Mouse (Mus musculus) CH12.LX (cell line): ENCODE measurements around the gene Vasp. TPM values are rescaled to one million over a fixed set of nuclear protein-coding genes. Genes with fewer than 3 reads are reported as not detected.

ENCODE experiments used
- DNase-seq: peaks from one replicate; pipeline ENCODE4 v3.0.0-alpha.2; 2013; ENCODE audit errors: extremely low read depth
- H3K27ac ChIP-seq: 2 replicates; pipeline ENCODE4 v1.5.1; 2012; ENCODE audit warnings: low read depth, mild to moderate bottlenecking, control low read depth, moderate library complexity; ENCODE audit not compliant: insufficient read depth
- H3K27me3 ChIP-seq: replicated peaks from 2 replicates; pipeline ENCODE3; 2012; ENCODE audit warnings: inconsistent platforms
- H3K36me3 ChIP-seq, 2 experiments: replicated peaks in 1 of 2; 2 replicates each; pipeline versions ENCODE3 to v1.6.1; 2012; ENCODE audit warnings: inconsistent platforms in 1 of 2, low read length in 1 of 2, mild to moderate bottlenecking in 1 of 2, mixed read lengths in 1 of 2, moderate library complexity in 1 of 2; ENCODE audit not compliant: control insufficient read depth in 1 of 2, insufficient read depth in 1 of 2
- H3K4me1 ChIP-seq, 2 experiments: 2 replicates each; pipeline ENCODE4 v1.6.1; 2012; ENCODE audit warnings: inconsistent platforms in 1 of 2, moderate library complexity in 1 of 2; ENCODE audit not compliant: insufficient read depth in 2 of 2, control insufficient read depth in 1 of 2
- H3K4me2 ChIP-seq: 2 replicates; pipeline ENCODE4 v1.6.1; 2012; ENCODE audit warnings: low read depth, mild to moderate bottlenecking, control low read depth; ENCODE audit not compliant: poor library complexity, insufficient read depth, severe bottlenecking
- H3K4me3 ChIP-seq, 3 experiments: fragments of 150-350 bp in 1 of 3; sonication (generic) in 1 of 3; replicated peaks in 1 of 3; 2 replicates each; pipeline versions ENCODE3 to v1.5.1; 2011 to 2012; ENCODE audit warnings: low read depth in 2 of 3, low read length in 2 of 3, mild to moderate bottlenecking in 2 of 3, moderate library complexity in 2 of 3, control low read depth in 1 of 3, improper control_type of control experiment in 1 of 3, inconsistent platforms in 1 of 3, mixed read lengths in 1 of 3; ENCODE audit not compliant: poor library complexity in 1 of 3
- H3K79me2 ChIP-seq: replicated peaks from 2 replicates; pipeline ENCODE4 v1.6.1; 2012; ENCODE audit warnings: mild to moderate bottlenecking, moderate library complexity; ENCODE audit not compliant: control insufficient read depth, poor library complexity, insufficient read depth, severe bottlenecking; ENCODE audit errors: extremely low read depth
- H3K9ac ChIP-seq: 2 replicates; pipeline ENCODE4 v1.6.1; 2012; ENCODE audit warnings: low read depth, mild to moderate bottlenecking, control low read depth, moderate library complexity; ENCODE audit not compliant: insufficient read depth
- H3K9me3 ChIP-seq: replicated peaks from 2 replicates; pipeline ENCODE3; 2012; ENCODE audit warnings: low read length, inconsistent platforms, mixed read lengths
- CHD1 ChIP-seq: IDR thresholded peaks from 2 replicates; pipeline ENCODE4 v1.6.1; 2012; ENCODE audit warnings: low read depth, low read length, improper control_type of control experiment, inconsistent platforms
- CHD2 ChIP-seq: IDR thresholded peaks from 2 replicates; pipeline ENCODE4 v1.6.1; 2011; ENCODE audit warnings: low read length, improper control_type of control experiment
- CTCF ChIP-seq, 2 experiments: IDR thresholded peaks in 1 of 2; conservative IDR thresholded peaks in 1 of 2; 2 replicates each; pipeline ENCODE4 v1.5.1; 2011 to 2012; ENCODE audit warnings: low read depth in 2 of 2, low read length in 2 of 2, improper control_type of control experiment in 1 of 2, inconsistent platforms in 1 of 2, mild to moderate bottlenecking in 1 of 2, moderate library complexity in 1 of 2
- E2F4 ChIP-seq: IDR thresholded peaks from 2 replicates; pipeline ENCODE4 v1.6.1; 2011; ENCODE audit warnings: low read depth, low read length, improper control_type of control experiment; ENCODE audit not compliant: insufficient replicate concordance
- ELF1 ChIP-seq: IDR thresholded peaks from 2 replicates; pipeline ENCODE4 v1.6.1; 2014; ENCODE audit warnings: low read depth, mild to moderate bottlenecking, inconsistent platforms, low read length, improper control_type of control experiment
- EP300 ChIP-seq: IDR thresholded peaks from 2 replicates; pipeline ENCODE4 v1.6.1; 2011; ENCODE audit warnings: low read length, improper control_type of control experiment
- ETS1 ChIP-seq: conservative IDR thresholded peaks from 2 replicates; pipeline ENCODE4 v1.6.1; 2012; ENCODE audit warnings: low read depth, mild to moderate bottlenecking, inconsistent platforms, low read length, improper control_type of control experiment, moderate library complexity
- GABPA ChIP-seq: IDR thresholded peaks from 2 replicates; pipeline ENCODE4 v1.6.1; 2012; ENCODE audit warnings: low read depth, low read length, improper control_type of control experiment, inconsistent platforms; ENCODE audit not compliant: insufficient replicate concordance
- HCFC1 ChIP-seq: IDR thresholded peaks from 2 replicates; pipeline ENCODE4 v1.6.1; 2012; ENCODE audit warnings: low read depth, mild to moderate bottlenecking, inconsistent platforms, low read length, improper control_type of control experiment
- IRF4 ChIP-seq: IDR thresholded peaks from 2 replicates; pipeline ENCODE4 v1.6.1; 2014; ENCODE audit warnings: low read depth, mild to moderate bottlenecking, inconsistent platforms, low read length, improper control_type of control experiment
- JUND ChIP-seq: conservative IDR thresholded peaks from 2 replicates; pipeline ENCODE4 v1.6.1; 2011; ENCODE audit warnings: low read depth, low read length, improper control_type of control experiment
- KAT2A ChIP-seq: IDR thresholded peaks from 2 replicates; pipeline ENCODE4 v1.6.1; 2012; ENCODE audit warnings: low read length, improper control_type of control experiment, inconsistent platforms; ENCODE audit not compliant: insufficient replicate concordance
- MAFK ChIP-seq: IDR thresholded peaks from 2 replicates; pipeline ENCODE4 v1.6.1; 2011; ENCODE audit warnings: low read length, improper control_type of control experiment; ENCODE audit not compliant: insufficient replicate concordance
- MAX ChIP-seq: IDR thresholded peaks from 2 replicates; pipeline ENCODE4 v1.6.1; 2011; ENCODE audit warnings: low read length, improper control_type of control experiment
- MEF2A ChIP-seq: IDR thresholded peaks from 2 replicates; pipeline ENCODE4 v1.6.1; 2014; ENCODE audit warnings: low read depth, mild to moderate bottlenecking, inconsistent platforms, low read length, improper control_type of control experiment, borderline replicate concordance
- MXI1 ChIP-seq: IDR thresholded peaks from 2 replicates; pipeline ENCODE4 v1.6.1; 2011; ENCODE audit warnings: mild to moderate bottlenecking, low read depth, low read length, improper control_type of control experiment
- MYC ChIP-seq: IDR thresholded peaks from 2 replicates; pipeline ENCODE4 v1.6.1; 2011; ENCODE audit warnings: low read depth, mild to moderate bottlenecking, improper control_type of control experiment, low read length
- POLR2A ChIP-seq: IDR thresholded peaks from 2 replicates; pipeline ENCODE4 v1.6.1; 2011; ENCODE audit warnings: low read depth, mild to moderate bottlenecking, improper control_type of control experiment, low read length
- POLR2AphosphoS2 ChIP-seq: IDR thresholded peaks from 2 replicates; pipeline ENCODE4 v1.6.1; 2011; ENCODE audit warnings: low read depth, low read length, improper control_type of control experiment
- RAD21 ChIP-seq: IDR thresholded peaks from 2 replicates; pipeline ENCODE4 v1.6.1; 2011; ENCODE audit warnings: low read depth, mild to moderate bottlenecking, low read length, improper control_type of control experiment, moderate library complexity
- SMC3 ChIP-seq: IDR thresholded peaks from 2 replicates; pipeline ENCODE4 v1.6.1; 2011; ENCODE audit warnings: low read depth, low read length, improper control_type of control experiment
- TCF12 ChIP-seq: IDR thresholded peaks from 2 replicates; pipeline ENCODE4 v1.6.1; 2014; ENCODE audit warnings: low read depth, mild to moderate bottlenecking, inconsistent platforms, low read length, improper control_type of control experiment
- UBTF ChIP-seq: IDR thresholded peaks from 2 replicates; pipeline ENCODE4 v1.6.1; 2012; ENCODE audit warnings: low read depth, mild to moderate bottlenecking, inconsistent platforms, low read length, improper control_type of control experiment, moderate library complexity
- USF2 ChIP-seq: conservative IDR thresholded peaks from 2 replicates; pipeline ENCODE4 v1.6.1; 2011; ENCODE audit warnings: low read depth, low read length, improper control_type of control experiment
- ZC3H11A ChIP-seq: IDR thresholded peaks from 2 replicates; pipeline ENCODE4 v1.6.1; 2012; ENCODE audit warnings: low read depth, mild to moderate bottlenecking, inconsistent platforms, low read length, improper control_type of control experiment
- ZKSCAN1 ChIP-seq: IDR thresholded peaks from 2 replicates; pipeline ENCODE4 v1.6.1; 2012; ENCODE audit warnings: low read depth, inconsistent platforms, low read length, improper control_type of control experiment, borderline replicate concordance
- dilution Hi-C: fragments of 300-500 bp; cut with MboI; formaldehyde crosslinking; loops from 2 replicates; pipeline ENCODE4 v1.14.3; 2020; ENCODE audit warnings: low sequenced_read_pairs; ENCODE audit not compliant: extremely low pct_unique_long_range_greater_than_20kb, extremely low pct_ligation_motif_present
- in situ Hi-C: fragments of 300-500 bp; cut with MboI; formaldehyde crosslinking; loops from 3 replicates; pipeline ENCODE4 v1.14.3; 2019; ENCODE audit warnings: low sequenced_read_pairs, low pct_ligation_motif_present, low pct_unique_long_range_greater_than_20kb, mixed read lengths
- polyA plus RNA-seq: library from polyadenylated mRNA; unstranded; fragments of >175 nt; gene quantifications from 2 replicates; pipeline ENCODE4 v1.2.1, GENCODE M21; 2012; ENCODE audit warnings: low read depth; ENCODE audit not compliant: insufficient read length
- total RNA-seq, 2 experiments: library from RNA; depleted of rRNA; stranded (reverse); fragments of 300-350 nt in 1 of 2; fragments of >200 nt in 1 of 2; gene quantifications; 2 replicates each; pipeline ENCODE4 v1.2.3; 2012 to 2014

The Vasp gene
- total and polyA plus RNA-seq, 3 experiments = 114 to 191 (median 125) TPM

GRCm38 (mm10) chr7:19255395-19255794 is 16.2 kb downstream of the Vasp start:
- no peak for TF ChIP-seq ZKSCAN1
- TF ChIP-seq MAX = no peak
- no peak for TF ChIP-seq UBTF
- TF ChIP-seq E2F4 = no peak
- TF ChIP-seq GABPA = no peak
- no peak for TF ChIP-seq MXI1
- TF ChIP-seq POLR2A = no peak
- no peak for TF ChIP-seq ZC3H11A
- TF ChIP-seq MAFK = no peak
- TF ChIP-seq RAD21 = no peak
- no peak for TF ChIP-seq JUND
- TF ChIP-seq USF2 = no peak
- no peak for TF ChIP-seq KAT2A
- no peak for TF ChIP-seq CHD1
- no peak for TF ChIP-seq SMC3
- Histone ChIP-seq H3K27ac (no peak overlapping the region), H3K79me2 (no peaks in the 10 kb centered on the region), H3K36me3 (peaks cover 46 to 79% of the 10 kb centered on the region in 2 experiments), H3K4me3 (no peak overlapping the region), H3K4me1 (peaks cover 2 to 24% of the 10 kb centered on the region in 2 experiments; a peak in 3 of 4 replicates), H3K4me2 (no peak overlapping the region), H3K27me3 (no peaks in the 10 kb centered on the region), H3K9ac (no peak overlapping the region), H3K9me3 (no peaks in the 10 kb centered on the region)
- dilution Hi-C loops (no loop called here), in situ Hi-C loops (no loop called here)
- DNase-seq = no peak

DNA sequence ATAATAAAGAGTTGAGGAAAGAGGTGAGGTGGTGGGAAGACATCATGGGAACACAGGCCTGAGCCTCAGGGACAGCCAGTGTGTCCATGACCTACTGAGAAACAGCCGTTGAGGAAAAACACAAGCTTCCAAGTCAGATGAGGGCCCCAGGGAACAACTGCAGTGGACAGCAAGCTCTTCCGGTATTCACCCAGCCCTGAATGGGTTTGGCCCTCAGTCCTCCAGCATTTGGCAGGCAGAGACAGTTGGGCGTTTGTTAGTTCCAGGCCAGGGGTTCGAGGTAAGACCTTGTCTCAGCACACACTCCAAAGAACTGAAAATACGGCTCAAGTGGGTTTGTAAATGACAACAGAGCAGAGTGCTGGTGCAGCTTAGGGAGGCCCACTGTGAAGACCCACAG is 18.2 kb downstream of the Vasp start:
- no peak overlapping the region for H3K27ac ChIP-seq
- TF ChIP-seq ETS1 (no peak), ELF1 (no peak), MAFK (no peak), RAD21 (no peak), ZC3H11A (no peak), GABPA (no peak), IRF4 (no peak), CHD2 (no peak), TCF12 (no peak), UBTF (no peak), POLR2A (no peak), MEF2A (no peak), CTCF (conservative IDR thresholded peaks at IDR 0.05 in 1 of 2, IDR thresholded peaks at IDR 0.05 in 1 of 2; ENCODE audit: low read depth in 2 of 2, low read length in 2 of 2) (no peak), ZKSCAN1 (no peak), MYC (no peak), HCFC1 (no peak), MXI1 (no peak), SMC3 (no peak), EP300 (no peak), POLR2AphosphoS2 (no peak)
- TF ChIP-seq, all 38 proteins: peak for 0

More for the DNA sequence above, 18.2 kb downstream of the Vasp start:
- dilution Hi-C loops = no loop called here
- H3K9ac ChIP-seq = no peak overlapping the region
- H3K9me3 ChIP-seq = no peaks in the 10 kb centered on the region
- H3K4me2 ChIP-seq = no peak overlapping the region
- in situ Hi-C loops = no loop called here
- H3K4me1 ChIP-seq = peaks cover 2 to 21% of the 10 kb centered on the region in 2 experiments; a peak in 3 of 4 replicates
- peaks cover 32 to 73% of the 10 kb centered on the region in 2 experiments for H3K36me3 ChIP-seq
- H3K4me3 ChIP-seq = no peak overlapping the region
- H3K79me2 ChIP-seq = no peaks in the 10 kb centered on the region
- DNase-seq = no peak
- no peaks in the 10 kb centered on the region for H3K27me3 ChIP-seq
